Mouse (Mus musculus): Measurements from ENCODE around the gene Macrod2. TPM values are rescaled to one million over a fixed set of nuclear protein-coding genes. Genes with fewer than 3 reads are reported as not detected.

The Macrod2 gene
- total and polyA plus RNA-seq, 2 experiments from 2014 or later, result 49.7 to 80.7 TPM

GRCm38 (mm10) chr2:141834156-141834782, 1439.2 kb downstream of the Macrod2 start:
- no peak overlapping the region for H3K9ac ChIP-seq
- no peak overlapping the region for H3K4me2 ChIP-seq (ENCODE audit: low read depth)
- DNase-seq (no peak), ATAC-seq (no peak)
- H3K36me3 ChIP-seq (ENCODE audit: insufficient read depth), result no peaks in the 10 kb centered on the region
- no peak for TF ChIP-seq CTCF (IDR thresholded peaks at IDR 0.05; ENCODE audit: low read depth)
- H3K9me3 ChIP-seq (ENCODE audit: low read length), result no peaks in the 10 kb centered on the region
- H3K27ac ChIP-seq (ENCODE audit: low read depth, low read length), result no peak overlapping the region
- H3K4me1 ChIP-seq (ENCODE audit: insufficient read depth), result no peaks in the 10 kb centered on the region
- H3K4me3 ChIP-seq (ENCODE audit: low read depth, low read length), result no peak overlapping the region
- WGBS, result 76% methylated on average over 4 of the region's 4 CpGs
- no peaks in the 10 kb centered on the region for H3K27me3 ChIP-seq (ENCODE audit: insufficient read depth, low read length)

DNA sequence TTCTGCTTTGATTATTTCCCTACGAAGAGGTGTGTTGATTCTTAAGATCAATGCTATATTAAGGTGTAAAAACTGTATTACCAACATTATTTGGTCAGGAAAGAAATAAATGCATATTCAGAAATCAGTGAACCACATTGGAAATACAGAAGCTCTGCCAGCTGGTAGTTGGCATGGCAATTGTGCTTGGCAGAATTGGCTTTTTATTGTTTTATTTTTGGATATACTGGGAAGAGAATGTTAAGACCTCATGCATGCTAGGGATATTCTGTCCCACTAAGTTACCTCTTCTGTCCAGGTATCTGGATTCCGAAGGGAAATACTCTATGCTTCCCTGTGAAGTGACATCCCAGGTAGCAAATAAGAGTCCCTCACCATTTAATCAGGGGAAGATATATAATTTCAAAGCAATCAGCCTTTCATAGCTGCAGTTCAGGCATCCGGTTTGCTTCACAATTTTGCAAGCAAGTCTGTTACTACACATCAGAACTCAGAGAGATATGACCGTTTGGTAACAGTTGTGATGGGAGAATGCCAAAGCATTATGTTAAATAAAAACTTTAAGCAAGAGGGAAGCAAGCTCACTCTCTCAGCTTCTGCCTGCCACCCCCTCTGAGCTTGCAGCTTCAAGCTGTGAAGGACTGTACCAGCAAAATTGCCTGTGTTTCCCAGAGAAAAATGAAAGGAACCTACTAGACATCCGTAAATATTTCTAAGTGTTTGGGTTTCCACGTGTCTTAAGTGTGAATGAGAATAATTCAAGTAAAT, 1449.5 kb downstream of the Macrod2 start:
- ATAC-seq (peak; percentile 85), DNase-seq (peak; percentile 76)
- Histone ChIP-seq H3K27me3 (ENCODE audit: insufficient read depth, low read length) (no peaks in the 10 kb centered on the region), H3K4me1 (ENCODE audit: insufficient read depth) (no peaks in the 10 kb centered on the region; the same call in 1 of the 2 replicates), H3K4me2 (ENCODE audit: low read depth) (no peak overlapping the region), H3K4me3 (ENCODE audit: low read depth, low read length) (no peak overlapping the region), H3K9ac (no peak overlapping the region), H3K27ac (ENCODE audit: low read depth, low read length) (peak overlapping the region; percentile 64; the same call in 1 of the 2 replicates), H3K9me3 (ENCODE audit: low read length) (no peaks in the 10 kb centered on the region), H3K36me3 (ENCODE audit: insufficient read depth) (no peaks in the 10 kb centered on the region)
- TF ChIP-seq CTCF (IDR thresholded peaks at IDR 0.05; ENCODE audit: low read depth), result no peak
- WGBS, result 49% methylated on average over 6 of the region's 6 CpGs

DNA sequence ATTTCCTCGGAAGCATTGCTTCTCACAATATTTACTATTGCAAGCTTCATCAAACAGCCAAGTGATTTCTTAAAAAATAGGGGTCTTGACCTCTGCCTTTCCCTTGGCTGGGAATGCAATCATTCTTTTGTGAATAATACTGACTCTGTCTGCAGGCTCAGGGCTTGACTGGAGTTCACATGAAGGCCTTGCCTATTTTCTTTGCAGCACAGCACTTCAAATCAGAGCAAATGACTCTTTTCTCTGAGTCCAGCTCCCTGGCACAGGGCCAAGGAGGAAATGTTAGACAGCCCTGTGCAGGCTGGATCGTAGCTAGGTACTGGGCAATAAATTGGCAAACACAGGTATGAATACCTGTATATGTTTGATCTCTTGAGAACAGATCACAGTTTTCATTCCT, 1464.1 kb downstream of the Macrod2 start:
- DNase-seq, result no peak
- Histone ChIP-seq H3K4me1 (ENCODE audit: insufficient read depth) (no peaks in the 10 kb centered on the region), H3K4me2 (ENCODE audit: low read depth) (no peak overlapping the region), H3K27me3 (ENCODE audit: insufficient read depth, low read length) (no peaks in the 10 kb centered on the region), H3K9me3 (ENCODE audit: low read length) (no peaks in the 10 kb centered on the region), H3K9ac (no peak overlapping the region), H3K36me3 (ENCODE audit: insufficient read depth) (no peaks in the 10 kb centered on the region), H3K4me3 (ENCODE audit: low read depth, low read length) (no peak overlapping the region), H3K27ac (ENCODE audit: low read depth, low read length) (no peak overlapping the region)
- 51% methylated on average over 2 of the region's 2 CpGs for WGBS
- ATAC-seq, result no peak
- TF ChIP-seq CTCF (IDR thresholded peaks at IDR 0.05; ENCODE audit: low read depth), result no peak

GRCm38 (mm10) chr2:141861679-141862268, 1466.7 kb downstream of the Macrod2 start:
- H3K36me3 ChIP-seq (ENCODE audit: insufficient read depth), result no peaks in the 10 kb centered on the region
- no peak overlapping the region for H3K4me3 ChIP-seq (ENCODE audit: low read depth, low read length)
- H3K27me3 ChIP-seq (ENCODE audit: insufficient read depth, low read length), result no peaks in the 10 kb centered on the region
- no peaks in the 10 kb centered on the region for H3K9me3 ChIP-seq (ENCODE audit: low read length)
- no peaks in the 10 kb centered on the region for H3K4me1 ChIP-seq (ENCODE audit: insufficient read depth)
- no peak overlapping the region for H3K4me2 ChIP-seq (ENCODE audit: low read depth)
- DNase-seq (no peak), ATAC-seq (no peak; the same call in 1 of the 2 replicates)
- WGBS, result 43% methylated on average over 6 of the region's 6 CpGs
- H3K27ac ChIP-seq (ENCODE audit: low read depth, low read length), result no peak overlapping the region
- no peak overlapping the region for H3K9ac ChIP-seq
- no peak for TF ChIP-seq CTCF (IDR thresholded peaks at IDR 0.05; ENCODE audit: low read depth)

DNA sequence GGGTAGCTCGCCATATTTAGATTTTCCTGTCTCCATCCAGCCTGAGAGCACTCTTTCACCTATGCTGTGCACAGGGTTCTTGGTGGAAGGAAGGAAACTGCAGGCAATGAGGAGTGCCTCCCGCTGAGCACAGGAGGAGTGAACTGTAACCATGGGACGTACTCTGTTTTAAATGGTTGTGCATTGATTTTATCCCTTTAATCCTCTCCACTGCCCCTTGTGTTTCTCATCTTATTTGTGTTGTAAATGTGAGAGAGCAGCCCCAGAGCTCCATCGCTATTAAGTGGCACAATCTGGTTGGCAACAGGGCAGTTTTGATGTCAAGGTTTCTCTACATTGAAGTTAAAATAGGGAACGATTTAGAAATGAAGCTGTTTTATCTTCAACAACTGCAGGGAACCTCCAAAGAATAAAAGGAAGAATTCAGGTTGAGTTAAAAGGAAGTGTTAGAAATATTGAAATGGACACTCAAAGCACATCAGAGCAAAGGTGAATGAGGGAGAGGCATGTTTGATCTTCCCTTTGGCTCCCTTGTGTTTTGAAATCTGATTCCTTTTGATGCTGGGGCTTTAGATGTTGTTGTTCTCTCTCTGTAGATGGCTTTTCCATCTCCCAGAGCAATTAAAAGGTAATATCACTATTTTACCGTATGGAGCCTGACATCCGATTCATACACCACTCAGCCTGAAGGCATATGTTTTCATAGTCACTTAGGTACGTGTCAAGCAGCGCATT, 1467.6 kb downstream of the Macrod2 start:
- H3K9me3 ChIP-seq (ENCODE audit: low read length), result no peaks in the 10 kb centered on the region
- H3K9ac ChIP-seq, result no peak overlapping the region
- no peak overlapping the region for H3K4me2 ChIP-seq (ENCODE audit: low read depth)
- DNase-seq (no peak), ATAC-seq (no peak)
- H3K36me3 ChIP-seq (ENCODE audit: insufficient read depth), result no peaks in the 10 kb centered on the region
- no peak overlapping the region for H3K27ac ChIP-seq (ENCODE audit: low read depth, low read length)
- no peaks in the 10 kb centered on the region for H3K27me3 ChIP-seq (ENCODE audit: insufficient read depth, low read length)
- WGBS, result 51% methylated on average over 9 of the region's 9 CpGs
- H3K4me1 ChIP-seq (ENCODE audit: insufficient read depth), result no peaks in the 10 kb centered on the region
- no peak overlapping the region for H3K4me3 ChIP-seq (ENCODE audit: low read depth, low read length)
- TF ChIP-seq CTCF (IDR thresholded peaks at IDR 0.05; ENCODE audit: low read depth), result no peak

GRCm38 (mm10) chr2:141863628-141864165, 1468.6 kb downstream of the Macrod2 start:
- Histone ChIP-seq H3K27me3 (ENCODE audit: insufficient read depth, low read length) (no peaks in the 10 kb centered on the region), H3K4me1 (ENCODE audit: insufficient read depth) (no peaks in the 10 kb centered on the region), H3K36me3 (ENCODE audit: insufficient read depth) (no peaks in the 10 kb centered on the region), H3K4me2 (ENCODE audit: low read depth) (no peak overlapping the region), H3K4me3 (ENCODE audit: low read depth, low read length) (no peak overlapping the region), H3K27ac (ENCODE audit: low read depth, low read length) (no peak overlapping the region), H3K9ac (no peak overlapping the region), H3K9me3 (ENCODE audit: low read length) (no peaks in the 10 kb centered on the region)
- DNase-seq, result peak; percentile 41
- TF ChIP-seq CTCF (IDR thresholded peaks at IDR 0.05; ENCODE audit: low read depth), result no peak
- 0 out of 2 replicates have a peak, but pooled peaks have one; percentile 16 for ATAC-seq
- WGBS, result 52% methylated on average over 2 of the region's 2 CpGs

Measured in forebrain, postnatal 0 days (tissue).